Mouse (Mus musculus) hindbrain, postnatal 0 days (tissue): ENCODE measurements at regions not wholly inside any gene's neighbourhood (a gene's known extent, or its start where the extent isn't known, plus 50 kb on each side); places are given as distances from the start of the nearest gene placed in this dataset.

Source experiments
- ATAC-seq: fragments of 200-750 bp; cut with Nextera tagmentation; 2 replicates; pipeline ENCODE4 v1.8.0; 2017; ENCODE audit warnings: mild to moderate bottlenecking, moderate TSS enrichment, moderate library complexity
- DNase-seq: peaks from one replicate; pipeline ENCODE4 v3.0.0-alpha.2; 2015; ENCODE audit warnings: low spot score
- H3K27ac ChIP-seq: fragments of 300-500 bp; sonication (generic); 2 replicates; pipeline ENCODE4 v1.5.1; 2014; ENCODE audit warnings: mild to moderate bottlenecking
- H3K27me3 ChIP-seq: fragments of 300-500 bp; sonication (generic); 2 replicates; pipeline ENCODE4 v1.6.1; 2014; ENCODE audit warnings: low read length, mixed read lengths; ENCODE audit not compliant: insufficient read depth
- H3K36me3 ChIP-seq: fragments of 300-500 bp; sonication (generic); 2 replicates; pipeline ENCODE4 v1.6.1; 2014; ENCODE audit warnings: low read length, mixed read lengths; ENCODE audit not compliant: insufficient read depth
- H3K4me1 ChIP-seq: fragments of 300-500 bp; sonication (generic); 2 replicates; pipeline ENCODE4 v1.6.1; 2014; ENCODE audit warnings: antibody characterized with exemption, low read length, mixed read lengths; ENCODE audit not compliant: insufficient read depth
- H3K4me2 ChIP-seq: fragments of 300-500 bp; sonication (generic); 2 replicates; pipeline ENCODE4 v1.6.1; 2014; ENCODE audit warnings: low read depth, mild to moderate bottlenecking, low read length, moderate library complexity, mixed read lengths
- H3K4me3 ChIP-seq: fragments of 300-500 bp; sonication (generic); 2 replicates; pipeline ENCODE4 v1.5.1; 2014; ENCODE audit warnings: low read length
- H3K9ac ChIP-seq: fragments of 300-500 bp; sonication (generic); replicated peaks from 2 replicates; pipeline ENCODE4 v1.6.1; 2014; ENCODE audit warnings: mild to moderate bottlenecking, low read length, moderate library complexity, mixed read lengths
- H3K9me3 ChIP-seq: fragments of 300-500 bp; sonication (generic); 2 replicates; pipeline ENCODE4 v1.6.1; 2016; ENCODE audit warnings: low read length, mixed read lengths
- CTCF ChIP-seq: IDR thresholded peaks from 2 replicates; pipeline ENCODE4 v1.5.1; 2016; ENCODE audit warnings: antibody characterized with exemption, control low read depth, low read depth
- WGBS: fragments of 180-500 bp; shearing (Covaris S2); extraction: QIAGEN DNeasy Blood & Tissue Kit; methylation state at CpG from one replicate; pipeline ENCODE4 v1.1.7; 2014; 5-methylcytosine and 5-hydroxymethylcytosine counted together

DNA sequence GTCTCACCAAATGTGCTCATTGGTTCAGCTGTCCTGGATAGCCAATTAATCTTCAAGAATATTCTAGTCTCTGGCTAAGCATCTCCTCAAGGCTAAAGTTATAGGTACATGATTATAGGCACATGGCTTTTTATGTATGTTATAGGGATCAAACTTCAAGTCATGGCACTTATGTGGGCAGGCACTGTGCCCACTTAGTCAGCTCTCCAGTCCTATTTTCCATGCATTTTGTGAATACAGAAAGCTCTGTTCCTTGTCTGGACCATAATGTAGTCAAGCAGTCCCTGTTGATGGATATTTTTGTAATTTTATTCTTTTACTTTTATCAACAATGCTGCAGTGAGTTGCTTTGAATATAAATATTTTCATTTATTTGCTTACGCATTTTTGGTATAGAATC lies 531.1 kb downstream of the Nup35 start:
- ATAC-seq, result no peak
- WGBS, result 77% methylated on average over 1 of the region's 1 CpGs
- no peaks in the 10 kb centered on the region for H3K36me3 ChIP-seq

DNA sequence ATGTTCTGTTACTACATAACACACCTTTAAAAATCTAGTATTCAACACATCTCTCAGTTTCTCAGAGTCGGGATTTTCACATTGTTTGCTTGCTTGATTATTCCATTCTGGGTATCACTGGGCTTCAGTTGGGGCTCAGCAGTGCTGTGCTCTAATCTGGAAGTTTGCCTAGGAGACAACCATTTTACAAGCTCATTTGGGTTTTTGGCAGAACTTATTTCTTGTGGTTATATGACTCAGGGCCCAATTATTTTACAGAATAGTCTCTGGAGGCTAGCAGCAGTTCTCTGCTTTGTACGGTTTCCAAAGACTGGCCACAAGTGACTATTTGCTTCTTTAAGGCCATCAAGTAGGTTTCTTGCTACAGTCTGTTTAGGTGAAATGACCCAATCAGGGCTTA lies 565.4 kb downstream of the Nup35 start:
- H3K27ac ChIP-seq, result no peak overlapping the region
- no peak for TF ChIP-seq CTCF
- no peaks in the 10 kb centered on the region for H3K36me3 ChIP-seq
- H3K4me2 ChIP-seq, result no peak overlapping the region
- WGBS, result 83% methylated on average over 2 of the region's 2 CpGs
- ATAC-seq (no peak), DNase-seq (no peak)
- H3K27me3 ChIP-seq, result no peaks in the 10 kb centered on the region
- H3K4me1 ChIP-seq, result no peaks in the 10 kb centered on the region
- no peaks in the 10 kb centered on the region for H3K9me3 ChIP-seq
- no peak overlapping the region for H3K9ac ChIP-seq
- no peak overlapping the region for H3K4me3 ChIP-seq

More for the DNA sequence above, 531.1 kb downstream of the Nup35 start:
- Histone ChIP-seq H3K4me1 (no peaks in the 10 kb centered on the region), H3K9ac (no peak overlapping the region), H3K4me2 (no peak overlapping the region), H3K9me3 (no peaks in the 10 kb centered on the region), H3K4me3 (no peak overlapping the region), H3K27me3 (no peaks in the 10 kb centered on the region), H3K27ac (no peak overlapping the region)
- TF ChIP-seq CTCF, result no peak
- DNase-seq, result no peak

- ATAC-seq (no peak), DNase-seq (no peak)
- no peaks in the 10 kb centered on the region for H3K36me3 ChIP-seq
- no peaks in the 10 kb centered on the region for H3K4me1 ChIP-seq
- no peak overlapping the region for H3K9ac ChIP-seq
- no peak overlapping the region for H3K4me2 ChIP-seq
- H3K27me3 ChIP-seq, result no peaks in the 10 kb centered on the region
- TF ChIP-seq CTCF, result no peak
- no peaks in the 10 kb centered on the region for H3K9me3 ChIP-seq
- no peak overlapping the region for H3K4me3 ChIP-seq
- no peak overlapping the region for H3K27ac ChIP-seq
Measured at GRCm38 (mm10) chr2:81185976-81186375, 568.9 kb downstream of the Nup35 start.

- no peak for TF ChIP-seq CTCF
- DNase-seq (no peak), ATAC-seq (no peak)
- 66% methylated on average over 1 of the region's 1 CpGs for WGBS
- Histone ChIP-seq H3K4me2 (no peak overlapping the region), H3K4me1 (no peaks in the 10 kb centered on the region), H3K27ac (no peak overlapping the region), H3K27me3 (no peaks in the 10 kb centered on the region), H3K4me3 (no peak overlapping the region), H3K9ac (no peak overlapping the region), H3K9me3 (no peaks in the 10 kb centered on the region), H3K36me3 (no peaks in the 10 kb centered on the region)
Measured at GRCm38 (mm10) chr2:81190831-81191230, 573.8 kb downstream of the Nup35 start.

DNA sequence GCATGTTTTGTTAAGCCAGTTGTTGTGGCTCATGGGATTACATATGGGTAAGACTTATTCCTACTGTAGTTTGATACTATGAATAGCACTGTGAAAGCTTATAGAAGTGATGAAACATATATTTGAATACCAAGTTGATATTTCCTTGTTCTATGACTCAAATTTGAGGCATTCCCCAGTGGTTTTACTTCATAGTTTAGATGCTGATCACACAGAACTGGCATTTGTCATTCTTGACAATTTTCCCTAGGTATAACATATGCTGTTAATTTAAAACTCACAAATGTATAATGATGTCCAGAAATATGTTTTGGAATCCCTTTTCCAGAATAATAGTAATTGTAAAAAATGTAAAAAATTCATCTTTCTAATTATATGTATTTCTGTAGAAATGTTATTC lies 583.5 kb downstream of the Nup35 start:
- DNase-seq (no peak), ATAC-seq (no peak)
- Histone ChIP-seq H3K9ac (no peak overlapping the region), H3K4me2 (no peak overlapping the region), H3K36me3 (no peaks in the 10 kb centered on the region), H3K4me3 (no peak overlapping the region), H3K9me3 (no peaks in the 10 kb centered on the region), H3K27ac (no peak overlapping the region), H3K27me3 (no peaks in the 10 kb centered on the region), H3K4me1 (no peaks in the 10 kb centered on the region)
- TF ChIP-seq CTCF, result no peak
